Mouse (Mus musculus): ENCODE measurements around the gene Rerg.
"Not testable (repeated sequence)": the region's sequence is repeated elsewhere in the genome, so short reads cannot be mapped to it uniquely, and the experiment has no call there.

The Rerg gene

DNA sequence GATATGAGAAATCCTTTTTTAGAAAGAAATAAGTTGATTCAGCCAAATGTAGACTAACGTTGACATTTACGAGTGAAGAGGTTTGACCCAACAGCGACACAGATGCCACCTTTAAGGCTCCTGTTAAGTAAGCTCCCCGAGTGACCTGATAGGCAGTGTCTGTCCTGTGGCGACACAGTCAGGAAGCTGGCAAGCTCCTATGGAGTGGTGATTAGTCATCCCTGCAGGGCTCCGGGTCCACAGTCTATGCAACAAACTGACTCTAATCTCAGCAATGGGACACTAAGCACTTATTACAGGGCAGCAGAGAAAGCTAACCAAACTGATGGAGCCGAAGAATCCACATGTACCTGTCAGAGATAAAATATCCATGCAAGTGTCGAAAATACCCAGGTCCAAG lies 98.0 kb downstream of the Rerg start:
- no peak for DNase-seq

- no peak for DNase-seq
Measured at GRCm38 (mm10) chr6:137071466-137071865, 98.8 kb downstream of the Rerg start.

- no peak for DNase-seq
Measured at GRCm38 (mm10) chr6:137065506-137065905, 104.8 kb downstream of the Rerg start.

DNA sequence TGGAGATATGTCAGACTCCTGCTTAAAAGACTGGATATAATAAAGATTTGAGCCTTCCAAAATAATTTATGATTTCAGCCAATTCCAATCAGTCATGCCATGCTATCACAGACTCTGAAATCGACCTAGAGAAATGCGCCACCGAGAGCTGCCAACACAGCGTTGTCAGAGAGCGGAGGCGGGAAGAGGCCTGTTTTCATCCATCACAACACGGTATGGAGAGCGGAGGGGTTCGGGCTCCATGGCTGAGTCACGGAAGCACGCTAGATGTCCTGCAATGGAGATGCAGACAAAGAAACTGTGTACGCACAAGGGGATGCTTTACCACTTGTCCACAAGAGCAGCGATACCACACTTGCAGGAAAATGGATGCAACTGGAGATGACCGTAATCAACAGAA lies 105.5 kb downstream of the Rerg start:
- no peak for DNase-seq

DNA sequence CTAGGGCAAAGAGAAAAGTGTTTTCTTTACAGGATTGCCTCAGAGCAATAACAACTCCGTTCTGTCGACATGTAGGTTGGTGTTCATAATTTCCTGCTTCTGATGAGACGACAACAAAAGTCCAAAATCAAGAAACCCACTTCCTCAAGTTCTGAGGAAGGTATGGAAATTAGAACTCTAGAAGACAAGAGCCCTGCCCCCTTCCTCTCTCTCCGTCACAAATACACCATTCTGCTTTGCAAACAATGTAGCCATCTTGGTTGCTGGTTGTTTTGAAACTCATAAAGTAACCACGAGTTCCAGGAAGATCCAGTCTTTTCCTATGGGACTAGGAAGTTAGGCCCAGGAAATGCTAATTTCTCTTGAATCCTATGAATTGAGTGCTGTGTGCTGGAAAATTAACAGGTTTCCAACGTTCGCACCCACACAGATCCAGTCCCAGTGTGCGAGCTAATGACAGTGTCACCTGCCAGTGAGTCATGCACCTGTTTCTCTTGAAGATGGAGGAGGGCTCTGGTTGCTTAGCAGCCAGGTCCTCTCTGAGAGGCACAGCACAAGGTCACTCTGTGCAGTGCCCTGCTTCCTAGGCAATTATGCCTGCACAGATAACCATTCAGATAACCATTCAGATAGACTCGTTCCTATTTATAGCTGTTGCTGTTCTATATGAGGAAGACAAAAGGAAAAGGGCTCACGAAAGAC lies 106.9 kb downstream of the Rerg start:
- DNase-seq: no peak

DNA sequence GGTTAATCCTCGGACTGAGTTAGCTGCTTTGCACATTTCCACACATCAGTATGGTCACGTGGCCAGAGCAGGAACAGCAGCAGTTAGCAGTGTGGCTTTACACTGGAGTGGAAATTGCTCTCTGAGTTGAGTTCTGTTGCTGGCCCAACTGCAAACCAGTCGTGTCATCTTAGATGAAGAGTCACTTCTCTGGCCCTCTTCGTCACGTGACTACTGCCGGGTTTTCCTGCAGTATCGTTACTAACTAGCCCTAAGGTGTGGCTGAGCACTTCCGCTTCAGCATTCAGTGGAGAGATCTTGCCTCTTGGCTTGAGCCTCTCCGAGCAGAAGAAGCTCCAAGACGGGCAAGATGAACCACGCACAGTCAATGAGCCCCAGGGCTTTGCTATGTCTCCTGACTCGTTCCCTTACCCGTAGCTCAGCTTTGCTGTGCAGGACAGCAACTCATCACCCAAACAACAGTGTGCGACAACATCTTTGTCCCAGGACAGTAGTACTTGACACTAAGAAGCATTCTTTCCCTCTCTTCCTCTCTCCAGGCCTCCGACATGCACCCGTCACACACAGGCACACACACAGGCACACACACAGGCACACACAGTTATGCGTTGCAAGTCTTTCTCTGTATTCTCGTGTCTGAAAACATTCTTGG lies 108.3 kb downstream of the Rerg start:
- DNase-seq: no peak

- DNase-seq: no peak
Measured at GRCm38 (mm10) chr6:137060595-137060994, 109.7 kb downstream of the Rerg start.

- DNase-seq: no peak
Measured at GRCm38 (mm10) chr6:137058257-137058656, 112.0 kb downstream of the Rerg start.

- DNase-seq: no peak
Measured at GRCm38 (mm10) chr6:137054073-137054472, 116.2 kb downstream of the Rerg start.

- peak; percentile 53 to 68 for DNase-seq
Measured at GRCm38 (mm10) chr6:137053464-137053863, 116.8 kb downstream of the Rerg start.

DNA sequence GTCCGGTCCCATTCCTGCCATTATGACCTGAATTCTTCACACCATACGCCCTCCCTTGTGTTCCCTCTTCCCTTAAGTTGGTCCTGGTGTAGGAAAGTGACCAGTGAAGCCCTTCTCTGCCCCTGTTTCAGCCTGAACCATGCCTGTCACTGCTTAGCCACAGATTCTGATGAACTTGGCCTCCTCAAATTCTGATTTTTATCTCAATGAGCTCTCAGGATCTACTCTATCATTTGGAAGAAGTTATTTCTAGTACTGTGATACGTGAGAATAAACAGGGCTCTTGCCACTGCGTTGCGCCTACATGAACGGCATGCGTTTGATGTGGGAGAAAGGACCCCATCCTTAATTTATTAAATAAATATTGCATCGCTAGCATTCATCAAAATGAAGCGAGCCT lies 117.3 kb downstream of the Rerg start:
- DNase-seq: no peak

GRCm38 (mm10) chr6:137047036-137047435 lies 123.3 kb downstream of the Rerg start:
- DNase-seq: no peak

DNA sequence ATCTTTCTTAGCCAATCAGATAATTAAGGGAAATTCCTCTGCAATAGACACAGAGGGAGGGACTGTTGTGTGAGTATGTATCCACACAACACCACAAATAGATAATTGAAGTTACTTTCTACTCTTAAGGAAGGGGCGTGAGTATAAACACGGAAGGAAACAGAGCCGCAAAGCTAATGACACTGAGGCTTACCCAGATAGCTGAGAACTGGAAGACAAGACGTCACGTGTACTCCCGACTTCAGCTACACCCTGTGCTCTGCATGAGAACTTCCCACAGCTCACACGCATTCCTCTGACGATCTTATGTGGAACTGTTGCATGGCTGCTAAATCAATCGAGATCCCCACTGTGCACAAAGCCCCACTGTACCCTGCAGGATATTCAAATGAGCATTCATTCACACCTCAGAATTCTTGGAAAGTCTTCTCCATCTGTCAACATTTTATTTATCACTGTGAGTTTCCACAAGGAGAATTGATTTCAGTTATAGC lies 125.2 kb downstream of the Rerg start:
- no peak for DNase-seq

DNA sequence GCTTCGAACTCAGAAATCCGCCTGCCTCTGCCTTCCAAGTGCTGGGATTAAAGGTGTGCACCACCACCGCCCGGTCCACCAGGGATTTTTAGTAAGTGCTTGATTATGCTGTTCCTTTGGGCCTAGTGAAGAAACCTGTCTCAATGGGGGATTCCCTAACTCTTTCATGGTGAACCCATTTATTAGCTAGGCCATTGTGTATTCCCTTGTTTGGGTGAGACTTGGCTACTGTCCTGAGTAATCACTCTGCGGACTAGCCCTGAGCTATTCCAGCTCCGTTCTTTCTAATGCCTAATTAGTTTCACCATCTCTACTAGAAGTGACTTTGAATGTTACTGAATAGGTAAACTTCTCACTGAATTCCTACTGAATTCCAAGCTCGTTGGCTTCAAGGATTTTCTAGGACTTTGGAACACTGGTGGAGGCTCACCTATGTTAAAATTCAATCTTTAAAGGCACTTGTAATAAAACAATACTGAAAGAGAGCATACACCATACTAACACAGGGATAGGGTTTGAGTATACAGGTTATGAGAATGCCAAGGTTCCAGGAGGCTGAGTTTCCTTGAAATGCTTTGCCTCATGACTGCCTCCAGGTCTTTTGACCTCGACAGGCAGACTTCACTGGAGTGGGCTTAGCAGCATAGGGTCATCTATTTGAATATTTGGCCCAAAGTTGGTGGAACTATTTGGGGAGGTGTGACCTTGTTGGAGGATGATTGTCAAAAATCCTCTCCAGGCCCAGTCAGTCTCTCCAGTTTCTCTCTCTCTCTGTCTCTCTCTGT lies 134.5 kb downstream of the Rerg start:
- DNase-seq: not testable (repeated sequence)

GRCm38 (mm10) chr6:137030611-137031097 lies 139.6 kb downstream of the Rerg start:
- no peak for DNase-seq

DNA sequence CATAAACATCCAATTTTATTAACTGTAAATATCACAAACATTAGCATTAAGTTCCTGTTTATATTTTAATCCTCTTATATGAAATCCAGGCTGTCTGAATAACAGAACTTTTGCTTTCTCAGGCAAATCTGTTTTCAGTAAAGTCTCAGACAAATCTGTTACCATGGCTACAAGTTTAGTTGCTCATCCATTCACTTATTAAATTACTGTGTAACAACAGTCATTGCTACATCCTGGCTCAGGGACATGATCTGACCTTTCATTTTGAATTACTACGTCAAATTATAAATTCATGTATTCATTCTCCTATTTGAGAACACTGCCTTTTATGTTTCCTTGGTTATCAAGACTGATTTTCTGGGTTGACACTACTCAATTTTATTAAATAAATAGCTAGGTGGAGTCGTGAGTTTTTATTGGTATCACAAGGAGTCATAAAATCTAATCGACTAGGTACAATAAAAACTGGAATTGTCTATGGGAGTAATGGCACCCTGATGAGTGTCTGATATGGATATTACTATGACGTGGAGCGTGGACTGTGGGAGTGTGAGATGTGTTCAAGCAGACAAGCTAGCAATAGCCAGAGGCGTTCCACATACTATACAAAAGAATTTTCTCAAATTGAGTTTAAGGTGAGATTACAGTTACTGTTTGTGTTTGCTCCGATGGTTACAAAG lies 140.2 kb downstream of the Rerg start:
- DNase-seq: no peak

DNA sequence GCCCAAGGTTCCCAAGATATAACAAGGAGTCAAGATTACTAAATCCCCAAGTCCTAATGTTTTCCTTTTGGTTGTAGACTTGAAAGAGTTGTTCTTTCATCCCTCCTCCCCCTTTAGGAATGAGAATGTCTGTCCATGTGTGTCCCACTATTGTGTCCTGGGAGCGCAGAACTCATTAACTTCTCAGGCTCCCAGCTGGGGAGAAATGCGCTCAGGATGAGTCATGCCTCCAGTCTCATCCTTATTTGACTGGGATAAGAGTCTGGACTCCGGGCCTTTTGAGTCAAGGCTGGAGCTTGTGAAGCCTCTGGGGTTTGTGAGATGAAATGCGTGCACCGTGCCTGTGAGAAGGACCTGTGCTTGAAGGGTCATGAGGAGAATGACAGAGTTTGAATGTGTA lies 144.8 kb downstream of the Rerg start:
- no peak for DNase-seq

- DNase-seq: no peak
Measured at GRCm38 (mm10) chr6:137024541-137024940, 145.8 kb downstream of the Rerg start.

- no peak for DNase-seq
Measured at GRCm38 (mm10) chr6:137017216-137017973, 152.9 kb downstream of the Rerg start.

DNA sequence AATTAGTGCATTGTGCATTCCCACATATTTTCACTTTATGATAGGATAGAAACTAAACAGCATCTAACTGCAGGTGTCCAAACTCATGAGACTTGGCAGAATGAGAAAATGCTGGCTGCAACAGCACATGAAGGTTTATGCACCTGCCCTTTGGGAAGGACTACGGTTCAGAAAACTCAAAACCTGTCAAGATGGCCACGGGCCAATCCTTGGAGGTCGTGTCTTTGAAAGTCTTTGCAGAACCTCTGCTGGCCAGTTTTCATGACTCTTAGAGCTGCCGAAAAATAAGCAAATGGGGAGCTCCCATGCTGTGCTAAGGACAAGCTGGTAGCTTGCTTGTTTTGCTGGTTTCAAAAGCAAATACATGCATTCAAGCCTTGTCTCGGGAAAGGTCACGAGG lies 156.0 kb downstream of the Rerg start:
- DNase-seq: no peak

DNA sequence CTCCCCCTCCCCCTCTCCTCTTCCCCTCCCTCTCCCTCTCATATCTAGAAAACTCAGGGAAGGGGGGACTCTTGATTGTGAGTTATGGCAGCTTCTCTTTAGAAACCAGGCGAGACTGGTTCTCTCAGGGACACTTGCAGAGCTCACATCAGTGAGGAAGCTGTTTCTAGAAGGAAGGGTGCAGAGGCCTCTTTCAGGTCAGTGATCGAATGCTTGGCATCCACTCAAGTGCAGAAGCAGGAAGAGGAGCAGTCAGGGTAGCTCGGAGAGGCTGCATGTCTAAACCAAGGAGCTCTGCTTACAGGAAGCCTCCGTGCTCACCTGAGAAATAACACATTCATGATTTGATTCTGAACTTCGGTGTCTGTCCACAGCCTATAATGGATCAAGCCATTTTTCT lies 159.1 kb downstream of the Rerg start:
- no peak for DNase-seq
